Mouse (Mus musculus): ENCODE results near the gene Gatad2b. TPM values are rescaled to one million over a fixed set of nuclear protein-coding genes. Genes with fewer than 3 reads are reported as not detected.

Gatad2b gene
- polyA plus RNA-seq, 1 experiment from 2014 or later, result 17.1 TPM

DNA sequence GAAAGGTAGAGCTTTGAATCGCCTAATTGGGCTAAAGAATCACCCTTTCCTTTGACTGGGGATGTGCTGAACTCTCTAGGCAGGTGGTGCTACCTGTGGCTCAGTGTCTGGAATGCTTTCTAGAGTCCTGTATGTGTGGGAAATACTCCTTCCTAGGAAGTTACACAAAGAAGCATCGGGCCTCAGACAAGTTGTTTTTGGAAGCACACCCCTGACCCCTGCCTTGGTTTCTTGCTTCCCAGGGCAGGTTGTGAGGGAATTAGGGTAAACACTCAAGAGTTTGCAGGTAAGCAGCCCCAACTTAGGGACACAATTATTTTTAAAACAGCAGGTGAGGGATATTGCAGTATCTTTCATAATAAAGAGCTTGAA is 37.8 kb upstream of the Gatad2b start:
- peak overlapping the region; percentile 80 for H3K4me2 ChIP-seq (replicated peaks)
- no peaks in the 10 kb centered on the region for H3K9me3 ChIP-seq (replicated peaks)
- 25% methylated on average over 2 of the region's 2 CpGs for WGBS
- no peaks in the 10 kb centered on the region for H3K27me3 ChIP-seq
- peak overlapping the region; percentile 84 for H3K4me3 ChIP-seq
- H3K36me3 ChIP-seq, result peaks cover 44% of the 10 kb centered on the region
- peak overlapping the region; percentile 90 for H3K9ac ChIP-seq
- peaks cover 15% of the 10 kb centered on the region for H3K4me1 ChIP-seq
- ATAC-seq (ENCODE audit: low FRiP score), result no peak
- no peak overlapping the region; the same call in 1 of the 2 replicates for H3K27ac ChIP-seq

GRCm38 (mm10) chr3:90255784-90256353 is 37.1 kb upstream of the Gatad2b start:
- H3K4me2 ChIP-seq (replicated peaks), result peak overlapping the region; percentile 80
- no peaks in the 10 kb centered on the region for H3K9me3 ChIP-seq (replicated peaks)
- H3K4me3 ChIP-seq, result no peak overlapping the region
- no peak overlapping the region; the same call in 1 of the 2 replicates for H3K9ac ChIP-seq
- peaks cover 47% of the 10 kb centered on the region for H3K36me3 ChIP-seq
- no peak for ATAC-seq (ENCODE audit: low FRiP score)
- no peaks in the 10 kb centered on the region for H3K27me3 ChIP-seq
- H3K4me1 ChIP-seq, result peaks cover 15% of the 10 kb centered on the region
- H3K27ac ChIP-seq, result no peak overlapping the region
- 95% methylated on average over 14 of the region's 14 CpGs for WGBS

- H3K36me3 ChIP-seq, result peaks cover 48% of the 10 kb centered on the region
- H3K27ac ChIP-seq, result no peak overlapping the region
- no peaks in the 10 kb centered on the region for H3K27me3 ChIP-seq
- H3K9me3 ChIP-seq (replicated peaks), result no peaks in the 10 kb centered on the region
- peaks cover 15% of the 10 kb centered on the region for H3K4me1 ChIP-seq
- no peak for ATAC-seq (ENCODE audit: low FRiP score)
- H3K9ac ChIP-seq, result no peak overlapping the region
- no peak overlapping the region for H3K4me3 ChIP-seq
- H3K4me2 ChIP-seq (replicated peaks), result no peak overlapping the region
- WGBS, result 91% methylated on average over 19 of the region's 19 CpGs
These were observed 36.0 kb upstream of the Gatad2b start for GRCm38 (mm10) chr3:90256731-90257530.

DNA sequence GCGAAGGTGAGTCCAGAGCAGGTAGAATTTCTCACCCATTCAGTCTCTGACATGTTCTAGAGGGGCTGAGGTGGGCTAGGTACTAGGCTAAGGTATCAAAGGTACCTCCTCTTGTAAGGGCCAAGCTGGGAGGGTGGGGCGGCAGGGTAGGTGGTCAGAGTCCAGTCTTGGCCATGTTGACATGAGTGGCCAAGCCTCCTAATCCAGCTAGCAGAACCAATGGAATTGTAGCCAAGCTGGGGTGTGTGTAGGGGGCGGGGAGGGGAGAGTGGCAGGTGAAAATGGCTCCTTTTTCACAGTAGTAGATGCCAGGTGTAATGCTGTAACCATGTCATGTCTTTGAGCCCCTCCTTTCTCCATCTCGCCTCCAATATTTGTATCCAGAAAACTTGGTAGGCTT is 34.5 kb upstream of the Gatad2b start:
- peaks cover 15% of the 10 kb centered on the region for H3K4me1 ChIP-seq
- no peak overlapping the region for H3K4me3 ChIP-seq
- H3K9ac ChIP-seq, result no peak overlapping the region
- no peaks in the 10 kb centered on the region for H3K9me3 ChIP-seq (replicated peaks)
- WGBS, result 90% methylated on average over 4 of the region's 4 CpGs
- no peak for ATAC-seq (ENCODE audit: low FRiP score)
- H3K27me3 ChIP-seq, result no peaks in the 10 kb centered on the region
- H3K4me2 ChIP-seq (replicated peaks), result no peak overlapping the region
- H3K36me3 ChIP-seq, result peaks cover 64% of the 10 kb centered on the region
- H3K27ac ChIP-seq, result no peak overlapping the region

DNA sequence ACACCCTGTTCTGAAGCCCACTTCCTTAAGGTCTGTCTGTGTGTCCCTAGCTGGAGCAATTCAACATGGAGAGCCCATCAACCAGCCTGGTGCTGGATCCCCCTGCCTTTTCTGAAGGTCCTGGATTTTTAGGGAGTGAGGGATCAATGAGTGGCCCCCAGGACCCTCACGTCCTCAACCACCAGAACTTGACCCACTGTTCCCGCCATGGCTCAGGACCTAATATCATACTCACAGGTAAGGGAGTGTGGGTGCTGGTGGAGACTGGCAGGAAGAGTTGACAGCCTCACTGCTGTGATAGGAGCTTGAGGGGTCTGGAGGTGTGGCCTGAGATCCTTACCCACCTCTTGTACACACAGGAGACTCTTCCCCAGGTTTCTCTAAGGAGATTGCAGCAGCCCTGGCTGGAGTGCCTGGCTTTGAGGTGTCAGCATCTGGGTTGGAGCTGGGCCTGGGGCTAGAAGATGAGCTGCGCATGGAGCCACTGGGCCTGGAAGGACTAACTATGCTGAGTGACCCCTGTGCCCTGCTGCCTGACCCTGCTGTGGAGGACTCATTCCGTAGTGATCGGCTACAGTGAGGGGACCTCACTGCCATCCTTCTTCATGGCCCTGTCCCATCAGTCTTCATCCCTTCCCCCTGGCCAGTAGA is 29.7 kb upstream of the Gatad2b start:
- H3K27ac ChIP-seq, result no peak overlapping the region
- H3K4me3 ChIP-seq, result no peak overlapping the region
- H3K27me3 ChIP-seq, result no peaks in the 10 kb centered on the region
- H3K4me2 ChIP-seq (replicated peaks), result no peak overlapping the region
- no peak for ATAC-seq (ENCODE audit: low FRiP score)
- H3K9me3 ChIP-seq (replicated peaks), result no peaks in the 10 kb centered on the region
- peaks cover 14% of the 10 kb centered on the region for H3K4me1 ChIP-seq
- WGBS, result 94% methylated on average over 5 of the region's 5 CpGs
- H3K36me3 ChIP-seq, result peaks cover 59% of the 10 kb centered on the region
- H3K9ac ChIP-seq, result no peak overlapping the region

GRCm38 (mm10) chr3:90264687-90265033 is 28.3 kb upstream of the Gatad2b start:
- Histone ChIP-seq H3K9ac (no peak overlapping the region), H3K27ac (peak overlapping the region; percentile 96), H3K36me3 (peaks cover 46% of the 10 kb centered on the region), H3K4me2 (replicated peaks) (peak overlapping the region; percentile 94), H3K9me3 (replicated peaks) (no peaks in the 10 kb centered on the region), H3K4me1 (peaks cover 14% of the 10 kb centered on the region), H3K4me3 (peak overlapping the region; percentile 89), H3K27me3 (no peaks in the 10 kb centered on the region)
- ATAC-seq (ENCODE audit: low FRiP score), result no peak
- WGBS, result 37% methylated on average over 10 of the region's 10 CpGs

GRCm38 (mm10) chr3:90265034-90265931 is 27.7 kb upstream of the Gatad2b start, which contains the start of gene Dennd4b:
Gene Dennd4b, plus strand, starts transcription at chr3:90265185.
- H3K9ac ChIP-seq, result peak within 1 kb of the TSS; percentile 93
- no peaks in the 10 kb centered on the region for H3K9me3 ChIP-seq (replicated peaks)
- ATAC-seq (ENCODE audit: low FRiP score), result peak; percentile 85
- no peaks in the 10 kb centered on the region for H3K27me3 ChIP-seq
- peak within 1 kb of the TSS; percentile 96 for H3K27ac ChIP-seq
- under 1% methylated on average over 78 of the region's 87 CpGs for WGBS
- peak within 1 kb of the TSS; percentile 89 for H3K4me3 ChIP-seq
- peak within 1 kb of the TSS; percentile 94 for H3K4me2 ChIP-seq (replicated peaks)
- H3K36me3 ChIP-seq, result peaks cover 40% of the 10 kb centered on the region
- peaks cover 14% of the 10 kb centered on the region for H3K4me1 ChIP-seq

GRCm38 (mm10) chr3:90265932-90266741 is 26.8 kb upstream of the Gatad2b start:
- peak; percentile 46 for ATAC-seq (ENCODE audit: low FRiP score)
- WGBS, result 28% methylated on average over 16 of the region's 16 CpGs

GRCm38 (mm10) chr3:90266901-90267775 is 25.8 kb upstream of the Gatad2b start:
- H3K4me2 ChIP-seq (replicated peaks), result no peak overlapping the region; the same call in 1 of the 2 replicates

More at GRCm38 (mm10) chr3:90265932-90266741, 26.8 kb upstream of the Gatad2b start:
- H3K4me2 ChIP-seq (replicated peaks), result peak overlapping the region; percentile 94
- H3K27ac ChIP-seq, result peak overlapping the region; percentile 96
- H3K4me1 ChIP-seq, result peaks cover 14% of the 10 kb centered on the region
- peaks cover 31% of the 10 kb centered on the region for H3K36me3 ChIP-seq
- no peaks in the 10 kb centered on the region for H3K9me3 ChIP-seq (replicated peaks)
- no peaks in the 10 kb centered on the region for H3K27me3 ChIP-seq
- H3K4me3 ChIP-seq, result peak overlapping the region; percentile 89
- H3K9ac ChIP-seq, result peak overlapping the region; percentile 93

GRCm38 (mm10) chr3:90268190-90268589 is 24.8 kb upstream of the Gatad2b start:
- H3K9ac ChIP-seq, result no peak overlapping the region
- H3K27ac ChIP-seq, result no peak overlapping the region
- peaks cover 14% of the 10 kb centered on the region for H3K4me1 ChIP-seq
- H3K36me3 ChIP-seq, result peaks cover 21% of the 10 kb centered on the region
- 95% methylated on average over 11 of the region's 11 CpGs for WGBS
- no peak overlapping the region for H3K4me3 ChIP-seq
- no peaks in the 10 kb centered on the region for H3K27me3 ChIP-seq
- no peak overlapping the region for H3K4me2 ChIP-seq (replicated peaks)
- no peaks in the 10 kb centered on the region for H3K9me3 ChIP-seq (replicated peaks)
- no peak for ATAC-seq (ENCODE audit: low FRiP score)

More at GRCm38 (mm10) chr3:90266901-90267775, 25.8 kb upstream of the Gatad2b start:
- Histone ChIP-seq H3K27me3 (no peaks in the 10 kb centered on the region), H3K9ac (no peak overlapping the region), H3K4me1 (peaks cover 14% of the 10 kb centered on the region), H3K27ac (no peak overlapping the region), H3K9me3 (replicated peaks) (no peaks in the 10 kb centered on the region), H3K4me3 (no peak overlapping the region), H3K36me3 (peaks cover 23% of the 10 kb centered on the region)
- 92% methylated on average over 20 of the region's 20 CpGs for WGBS
- no peak for ATAC-seq (ENCODE audit: low FRiP score)

Data from hindbrain, embryonic 12.5 days (tissue).